Mouse (Mus musculus) lung, postnatal 0 days (tissue): ENCODE results near the gene Mis18bp1.

Source experiments
- CTCF ChIP-seq: IDR thresholded peaks from 2 replicates; pipeline ENCODE4 v1.5.1; 2016; ENCODE audit warnings: antibody characterized with exemption, mild to moderate bottlenecking
- EP300 ChIP-seq: IDR thresholded peaks from 2 replicates; pipeline ENCODE4 v1.6.1; 2016; ENCODE audit warnings: antibody characterized with exemption, mild to moderate bottlenecking, control low read depth

- no peak for TF ChIP-seq CTCF
- no peak for TF ChIP-seq EP300
Observed at GRCm38 (mm10) chr12:65119451-65119850, 53.0 kb downstream of the Mis18bp1 start.
